Mouse (Mus musculus) heart, postnatal 0 days (tissue): ENCODE measurements around the gene Pias4. TPM values are rescaled to one million over a fixed set of nuclear protein-coding genes. Genes with fewer than 3 reads are reported as not detected.
"Not testable (repeated sequence)": the region's sequence is repeated elsewhere in the genome, so short reads cannot be mapped to it uniquely, and the experiment has no call there.

Experiments used
- ATAC-seq: fragments of 200-750 bp; cut with Nextera tagmentation; 2 replicates; pipeline ENCODE4 v1.8.0; 2017; ENCODE audit warnings: low read depth, moderate number of reproducible peaks, moderate library complexity; ENCODE audit not compliant: insufficient read depth
- DNase-seq: peaks from one replicate; pipeline ENCODE4 v3.0.0-alpha.2; 2016; ENCODE audit warnings: low spot score
- H3K27ac ChIP-seq: fragments of 300-500 bp; sonication (generic); 2 replicates; pipeline ENCODE4 v1.5.1; 2014; ENCODE audit warnings: low read depth, mild to moderate bottlenecking
- H3K27me3 ChIP-seq: fragments of 300-500 bp; sonication (generic); 2 replicates; pipeline ENCODE4 v1.6.1; 2014; ENCODE audit warnings: low read length, mixed read lengths; ENCODE audit not compliant: control insufficient read depth, insufficient read depth
- H3K36me3 ChIP-seq: fragments of 300-500 bp; sonication (generic); replicated peaks from 2 replicates; pipeline ENCODE4 v1.6.1; 2014; ENCODE audit warnings: low read length, mixed read lengths; ENCODE audit not compliant: control insufficient read depth, insufficient read depth
- H3K4me1 ChIP-seq: fragments of 300-500 bp; sonication (generic); 2 replicates; pipeline ENCODE4 v1.6.1; 2014; ENCODE audit warnings: antibody characterized with exemption; ENCODE audit not compliant: control insufficient read depth, insufficient read depth
- H3K4me2 ChIP-seq: fragments of 300-500 bp; sonication (generic); 2 replicates; pipeline ENCODE4 v1.6.1; 2014; ENCODE audit warnings: low read depth, mild to moderate bottlenecking, low read length, moderate library complexity
- H3K4me3 ChIP-seq: fragments of 300-500 bp; sonication (generic); 2 replicates; pipeline ENCODE4 v1.5.1; 2014; ENCODE audit warnings: low read depth, low read length
- H3K9ac ChIP-seq: fragments of 300-500 bp; sonication (generic); replicated peaks from 2 replicates; pipeline ENCODE4 v1.6.1; 2014; ENCODE audit warnings: low read depth, low read length, mixed read lengths
- H3K9me3 ChIP-seq: fragments of 300-500 bp; sonication (generic); replicated peaks from 2 replicates; pipeline ENCODE4 v1.6.1; 2016; ENCODE audit warnings: low read length; ENCODE audit not compliant: control insufficient read depth
- CTCF ChIP-seq: IDR thresholded peaks from 2 replicates; pipeline ENCODE4 v1.5.1; 2016; ENCODE audit warnings: antibody characterized with exemption, control low read depth, low read depth
- EP300 ChIP-seq: IDR thresholded peaks from 2 replicates; pipeline ENCODE4 v1.6.1; 2016; ENCODE audit warnings: antibody characterized with exemption, low read depth
- WGBS: fragments of 180-500 bp; shearing (Covaris S2); extraction: QIAGEN DNeasy Blood & Tissue Kit; methylation state at CpG from one replicate; pipeline ENCODE4 v1.1.7; 2014; 5-methylcytosine and 5-hydroxymethylcytosine counted together
- polyA plus RNA-seq: library from polyadenylated mRNA; unstranded; fragments of >200 nt; fragmentation: Nextera tagmentation; extraction: Ambion mirVana; gene quantifications from 2 replicates; pipeline ENCODE4 v1.2.1, GENCODE M21; 2015
- total RNA-seq: library from RNA; depleted of rRNA; stranded (reverse); fragments of >200 nt; gene quantifications from 2 replicates; pipeline ENCODE4 v1.2.3, GENCODE M21; 2014; ENCODE audit warnings: low replicate concordance; rRNA removed

Gene Pias4
- total RNA-seq (14.4 and 19.6 TPM in 2 replicates), polyA plus RNA-seq (19.8 and 20.7 TPM in 2 replicates)

- peak; percentile 93 for ATAC-seq
- Histone ChIP-seq H3K4me2 (peak within 1 kb of the TSS; percentile 91), H3K4me3 (peak within 1 kb of the TSS; percentile 98), H3K9me3 (no peaks in the 10 kb centered on the region), H3K27ac (peak within 1 kb of the TSS; percentile 87), H3K36me3 (peaks cover 6% of the 10 kb centered on the region; the same call in 1 of the 2 replicates), H3K27me3 (no peaks in the 10 kb centered on the region), H3K4me1 (peaks cover 15% of the 10 kb centered on the region), H3K9ac (peak within 1 kb of the TSS; percentile 95)
- peak; percentile 98 for DNase-seq
- under 1% methylated on average over 54 of the region's 64 CpGs for WGBS
- TF ChIP-seq CTCF (no peak), EP300 (0 out of 2 replicates have a peak, but pooled peaks have one; percentile 42)
Measured at GRCm38 (mm10) chr10:81167200-81168086, at the start of gene Pias4. Gene Pias4 (minus strand): TSS chr10:81167923.

GRCm38 (mm10) chr10:81217267-81217666 is 49.5 kb upstream of the Pias4 start:
- not testable (repeated sequence) for H3K9me3 ChIP-seq, H3K4me3 ChIP-seq, H3K27me3 ChIP-seq, H3K27ac ChIP-seq, ATAC-seq, H3K9ac ChIP-seq, H3K4me1 ChIP-seq, DNase-seq, H3K4me2 ChIP-seq, H3K36me3 ChIP-seq
- WGBS, result 6% methylated on average over 1 of the region's 1 CpGs
- peak; percentile 61 for TF ChIP-seq CTCF

GRCm38 (mm10) chr10:81216810-81217209 is 49.1 kb upstream of the Pias4 start:
- Histone ChIP-seq H3K4me1 (no peaks in the 10 kb centered on the region), H3K4me2 (no peak overlapping the region), H3K9ac (no peak overlapping the region), H3K4me3 (no peak overlapping the region), H3K27ac (no peak overlapping the region), H3K36me3 (no peaks in the 10 kb centered on the region), H3K27me3 (no peaks in the 10 kb centered on the region), H3K9me3 (no peaks in the 10 kb centered on the region)
- DNase-seq, result no peak
- whole genome bisulfite sequencing, result 79% methylated on average over 6 of the region's 6 CpGs
- ATAC-seq, result no peak
- TF ChIP-seq CTCF (no peak), EP300 (no peak)

GRCm38 (mm10) chr10:81216260-81216659 is 48.5 kb upstream of the Pias4 start:
- no peaks in the 10 kb centered on the region for H3K36me3 ChIP-seq
- no peaks in the 10 kb centered on the region for H3K4me1 ChIP-seq
- 82% methylated on average over 6 of the region's 6 CpGs for WGBS
- no peaks in the 10 kb centered on the region for H3K9me3 ChIP-seq
- no peak overlapping the region for H3K4me2 ChIP-seq
- H3K27me3 ChIP-seq, result no peaks in the 10 kb centered on the region
- H3K27ac ChIP-seq, result no peak overlapping the region
- no peak for ATAC-seq
- DNase-seq, result no peak
- no peak overlapping the region for H3K9ac ChIP-seq
- TF ChIP-seq CTCF, result no peak
- TF ChIP-seq EP300, result no peak
- H3K4me3 ChIP-seq, result no peak overlapping the region

- 0 out of 2 replicates have a peak, but pooled peaks cover 3% of the 10 kb centered on the region for H3K27me3 ChIP-seq
- TF ChIP-seq CTCF, result peak; percentile 40
- TF ChIP-seq EP300, result no peak
- no peaks in the 10 kb centered on the region for H3K36me3 ChIP-seq
- no peaks in the 10 kb centered on the region for H3K9me3 ChIP-seq
- WGBS, result 92% methylated on average over 5 of the region's 5 CpGs
- H3K9ac ChIP-seq, result no peak overlapping the region
- ATAC-seq (no peak), DNase-seq (no peak)
- H3K4me1 ChIP-seq, result no peaks in the 10 kb centered on the region
- H3K27ac ChIP-seq, result no peak overlapping the region
- H3K4me3 ChIP-seq, result no peak overlapping the region
- no peak overlapping the region for H3K4me2 ChIP-seq
Measured at GRCm38 (mm10) chr10:81210154-81210553, 42.4 kb upstream of the Pias4 start.
